Mouse (Mus musculus) ES-E14 (cell line): Measurements from ENCODE around the gene Ccpg1.

Source experiments
- CHD2 ChIP-seq: IDR thresholded peaks from 2 replicates; pipeline ENCODE4 v1.6.1; 2014; ENCODE audit warnings: mild to moderate bottlenecking, low read depth, low read length, inconsistent platforms
- HCFC1 ChIP-seq: IDR thresholded peaks from 2 replicates; pipeline ENCODE4 v1.6.1; 2012; ENCODE audit warnings: low read length, inconsistent platforms, borderline replicate concordance; ENCODE audit not compliant: insufficient read depth
- MAFK ChIP-seq: IDR thresholded peaks from 2 replicates; pipeline ENCODE4 v1.6.1; 2014; ENCODE audit warnings: mild to moderate bottlenecking, low read depth, low read length, inconsistent platforms; ENCODE audit not compliant: insufficient read depth
- ZC3H11A ChIP-seq: IDR thresholded peaks from 2 replicates; pipeline ENCODE4 v1.6.1; 2012; ENCODE audit warnings: low read depth, mild to moderate bottlenecking, inconsistent platforms, low read length, borderline replicate concordance
- ZNF384 ChIP-seq: IDR thresholded peaks from 2 replicates; pipeline ENCODE4 v1.6.1; 2012; ENCODE audit warnings: low read depth, low read length, inconsistent platforms

DNA sequence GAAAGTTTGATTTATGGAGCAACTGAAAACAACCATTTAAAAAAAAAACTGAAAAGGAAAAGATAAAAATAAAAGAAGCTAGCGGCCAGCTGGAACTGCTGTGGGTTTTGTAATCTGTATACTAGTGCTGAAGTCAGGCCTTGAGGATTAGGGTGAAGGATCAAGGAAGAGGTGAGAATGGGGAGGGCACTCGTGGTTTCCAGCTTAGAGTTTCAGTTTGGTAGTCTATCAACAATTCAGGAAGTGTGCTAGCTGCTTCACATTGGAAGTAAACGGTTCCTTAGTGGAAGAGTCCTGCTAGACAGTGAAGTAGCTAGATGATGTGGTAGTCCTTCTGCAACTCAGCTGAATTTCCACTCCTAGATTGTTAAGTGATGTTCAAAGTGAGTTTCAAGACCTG is 23.2 kb downstream of the Ccpg1 start:
- TF ChIP-seq ZC3H11A (no peak), MAFK (no peak), CHD2 (no peak), ZNF384 (no peak), HCFC1 (no peak)
